ENCODE assay signal across 20 mouse cellular contexts in the genomic region with DNA sequence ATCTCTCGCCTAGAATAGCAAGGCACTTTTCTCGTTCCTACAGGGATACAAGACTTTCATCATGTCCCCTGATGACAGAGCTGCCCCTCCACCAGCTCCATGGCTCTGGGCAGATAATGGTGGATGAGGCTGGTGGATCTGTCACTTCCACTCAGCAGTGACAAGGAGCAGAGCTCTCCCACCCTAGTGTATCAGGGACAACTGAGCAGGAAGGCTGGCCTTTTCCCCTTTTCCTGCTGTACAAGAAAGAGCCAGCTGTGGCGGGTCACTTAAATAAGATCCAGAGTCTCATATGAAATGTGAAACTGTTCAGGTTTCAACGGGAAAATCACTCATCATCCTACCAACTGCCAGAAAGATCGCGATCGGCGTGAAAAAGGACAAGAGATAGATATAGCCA. TPM values are rescaled to one million over a fixed set of nuclear protein-coding genes. Genes with fewer than 3 reads are reported as not detected.
DNase-seq lines count a peak whose midpoint lies in the region; ATAC-seq lines count a peak whose summit lies in the region.
"Had no signal": no experiment of that assay in that cellular context is flagged by ENCODE, and none has a peak within 500 bp of the region (broad histone marks: within the 10 kb centered on the region; RNA-seq: fewer than 3 reads in every experiment).

No protein-coding gene starts in this region.

- intact Hi-C loops in heart, postnatal 36 days (cut with DNase I), result no loop called here

- H3K4me1 ChIP-seq in heart, embryonic 10.5 days, result peaks cover 53% of the 10 kb centered on the region
- 0 out of 2 replicates have a peak, but pooled peaks cover 3% of the 10 kb centered on the region for H3K4me1 ChIP-seq in kidney, embryonic 14.5 days (ENCODE audit: control insufficient read depth, insufficient read depth, low read length)
- peaks cover 33% of the 10 kb centered on the region for H3K4me1 ChIP-seq in embryonic facial prominence, embryonic 13.5 days
- peaks cover 10% of the 10 kb centered on the region for H3K4me1 ChIP-seq in stomach, embryonic 14.5 days (ENCODE audit: control insufficient read depth, insufficient read depth, low read length)
- H3K4me1 ChIP-seq: neural tube, embryonic 13.5 days had no signal

- H3K4me3 ChIP-seq in heart, embryonic 10.5 days, result peak overlapping the region; percentile 18; the same call in 1 of the 2 replicates
- H3K4me3 ChIP-seq in kidney, embryonic 14.5 days (ENCODE audit: low read length), result no peak overlapping the region
- H3K4me3 ChIP-seq in embryonic facial prominence, embryonic 13.5 days, result no peak overlapping the region
- no peak overlapping the region for H3K4me3 ChIP-seq in stomach, embryonic 14.5 days (ENCODE audit: low read depth, low read length)
- H3K4me3 ChIP-seq: neural tube, embryonic 13.5 days had no signal

- peak; percentile 86 for DNase-seq in heart, embryonic 10.5 days (ENCODE audit: low spot score)
- no peak for DNase-seq in heart, postnatal 36 days
- DNase-seq in kidney, postnatal 36 days, result no peak
- no peak for DNase-seq in frontal cortex, postnatal 25 days (ENCODE audit: low spot score in 2 of 2)
- DNase-seq in lung, postnatal 4 days, result no peak
- DNase-seq: adrenal gland, adult 8-10 months; cerebellum, adult 9-11 months; gastrocnemius, postnatal 25 days; kidney, postnatal 10 days; layer of hippocampus, postnatal 36 days; lung, adult 18-20 months had no signal

- 35% methylated on average over 8 of the region's 8 CpGs for WGBS in heart, embryonic 10.5 days
- 67% methylated on average over 8 of the region's 8 CpGs for WGBS in kidney, embryonic 14.5 days
- WGBS in embryonic facial prominence, embryonic 13.5 days, result 36% methylated on average over 8 of the region's 8 CpGs
- WGBS in stomach, embryonic 14.5 days, result 64% methylated on average over 8 of the region's 8 CpGs

- H3K36me3 ChIP-seq in heart, embryonic 10.5 days, result no peaks in the 10 kb centered on the region
- no peaks in the 10 kb centered on the region for H3K36me3 ChIP-seq in kidney, embryonic 14.5 days (ENCODE audit: control insufficient read depth, insufficient read depth, low read length)
- H3K36me3 ChIP-seq in embryonic facial prominence, embryonic 13.5 days, result no peaks in the 10 kb centered on the region
- H3K36me3 ChIP-seq in stomach, embryonic 14.5 days (ENCODE audit: control insufficient read depth, insufficient read depth, low read length), result no peaks in the 10 kb centered on the region
- H3K36me3 ChIP-seq: neural tube, embryonic 13.5 days had no signal

- H3K27me3 ChIP-seq in heart, embryonic 10.5 days (ENCODE audit: insufficient read depth, poor library complexity, severe bottlenecking), result no peaks in the 10 kb centered on the region
- H3K27me3 ChIP-seq in kidney, embryonic 14.5 days (ENCODE audit: control insufficient read depth, insufficient read depth, low read length), result no peaks in the 10 kb centered on the region
- H3K27me3 ChIP-seq in embryonic facial prominence, embryonic 13.5 days, result no peaks in the 10 kb centered on the region
- H3K27me3 ChIP-seq in stomach, embryonic 14.5 days (ENCODE audit: control insufficient read depth, insufficient read depth, low read length), result no peaks in the 10 kb centered on the region
- H3K27me3 ChIP-seq: neural tube, embryonic 13.5 days had no signal

- H3K9me3 ChIP-seq in heart, embryonic 10.5 days, result no peaks in the 10 kb centered on the region
- no peaks in the 10 kb centered on the region; the same call in 1 of the 2 replicates for H3K9me3 ChIP-seq in kidney, embryonic 14.5 days (ENCODE audit: control insufficient read depth, low read length)
- H3K9me3 ChIP-seq in embryonic facial prominence, embryonic 13.5 days, result no peaks in the 10 kb centered on the region
- H3K9me3 ChIP-seq in stomach, embryonic 14.5 days (ENCODE audit: control insufficient read depth, low read depth, low read length), result no peaks in the 10 kb centered on the region
- H3K9me3 ChIP-seq: neural tube, embryonic 13.5 days had no signal

- no peak; the same call in 1 of the 2 replicates for ATAC-seq in kidney, embryonic 14.5 days (ENCODE audit: low FRiP score, low TSS enrichment)
- ATAC-seq in embryonic facial prominence, embryonic 13.5 days (ENCODE audit: insufficient number of reproducible peaks, insufficient read depth, low FRiP score, low TSS enrichment, low read depth), result no peak
- ATAC-seq in stomach, embryonic 14.5 days (ENCODE audit: insufficient number of reproducible peaks, insufficient read depth, low FRiP score, low read depth), result no peak
- ATAC-seq: forebrain, embryonic 16.5 days; midbrain, embryonic 16.5 days had no signal

- H3K27ac ChIP-seq in heart, embryonic 10.5 days, result peak overlapping the region; percentile 81
- peak overlapping the region; percentile 20; the same call in 1 of the 2 replicates for H3K27ac ChIP-seq in kidney, embryonic 14.5 days (ENCODE audit: low read depth, low read length)
- H3K27ac ChIP-seq in embryonic facial prominence, embryonic 13.5 days, result peak overlapping the region; percentile 51; the same call in 1 of the 2 replicates
- H3K27ac ChIP-seq in stomach, embryonic 14.5 days (ENCODE audit: low read length), result peak overlapping the region; percentile 53; the same call in 1 of the 2 replicates
- H3K27ac ChIP-seq: hindbrain, embryonic 14.5 days; neural tube, embryonic 13.5 days had no signal

- H3K4me2 ChIP-seq in kidney, embryonic 14.5 days (replicated peaks; ENCODE audit: low read depth, low read length), result no peak overlapping the region
- no peak overlapping the region for H3K4me2 ChIP-seq in embryonic facial prominence, embryonic 13.5 days
- H3K4me2 ChIP-seq in stomach, embryonic 14.5 days (replicated peaks; ENCODE audit: low read depth, low read length), result no peak overlapping the region
- H3K4me2 ChIP-seq: hindbrain, embryonic 14.5 days; neural tube, embryonic 13.5 days had no signal

- H3K9ac ChIP-seq in kidney, embryonic 14.5 days (ENCODE audit: low read depth, low read length), result no peak overlapping the region
- no peak overlapping the region for H3K9ac ChIP-seq in embryonic facial prominence, embryonic 13.5 days
- no peak overlapping the region for H3K9ac ChIP-seq in stomach, embryonic 14.5 days (replicated peaks; ENCODE audit: low read depth, low read length)
- H3K9ac ChIP-seq: hindbrain, embryonic 14.5 days; neural tube, embryonic 13.5 days had no signal

RNA-seq across cellular contexts. Expression of a gene that starts 32.3 kb away (rescaled TPM):
- 146 and 177 TPM in 2 replicates for polyA plus RNA-seq in heart, embryonic 10.5 days (2016; fragmentation: Nextera tagmentation; extraction: Ambion mirVana)
- total RNA-seq in heart, postnatal 36 days (2021), result 10 to 100 TPM; 88.9 to 98.0 TPM
- polyA plus RNA-seq in kidney, embryonic 14.5 days (2014; fragmentation: Nextera tagmentation; extraction: Ambion mirVana), result 174 and 188 TPM in 2 replicates
- 226 and 238 TPM in 2 replicates for polyA plus RNA-seq in embryonic facial prominence, embryonic 13.5 days (2015; fragmentation: Nextera tagmentation; extraction: Ambion mirVana)
- polyA plus RNA-seq in stomach, embryonic 14.5 days (2014; fragmentation: Nextera tagmentation; extraction: Ambion mirVana), result 286 and 310 TPM in 2 replicates

RNA-seq across cellular contexts. Expression of a gene that starts 41.5 kb away (rescaled TPM):
- polyA plus RNA-seq in heart, embryonic 10.5 days (2016; fragmentation: Nextera tagmentation; extraction: Ambion mirVana), result 0.15 TPM in 1 of 2 replicates, not detected in the other
- total RNA-seq in heart, postnatal 36 days (2021), result not detected
- 0.19 and 0.69 TPM in 2 replicates for polyA plus RNA-seq in kidney, embryonic 14.5 days (2014; fragmentation: Nextera tagmentation; extraction: Ambion mirVana)
- 0.77 and 1.3 TPM in 2 replicates for polyA plus RNA-seq in embryonic facial prominence, embryonic 13.5 days (2015; fragmentation: Nextera tagmentation; extraction: Ambion mirVana)
- 0.42 and 0.49 TPM in 2 replicates for polyA plus RNA-seq in stomach, embryonic 14.5 days (2014; fragmentation: Nextera tagmentation; extraction: Ambion mirVana)
- total RNA-seq: gastrocnemius, postnatal 25 days; megakaryocyte progenitor cell, adult 5-6 weeks had no signal
- polyA plus RNA-seq: small intestine, adult 2 months had no signal

RNA-seq across cellular contexts. Expression of a gene that starts 41.7 kb away (rescaled TPM):
- 0.11 and 0.20 TPM in 2 replicates for polyA plus RNA-seq in heart, embryonic 10.5 days (2016; fragmentation: Nextera tagmentation; extraction: Ambion mirVana)
- total RNA-seq in heart, postnatal 36 days (2021), result not detected
- polyA plus RNA-seq in kidney, embryonic 14.5 days (2014; fragmentation: Nextera tagmentation; extraction: Ambion mirVana), result 0.19 and 0.22 TPM in 2 replicates
- 0.10 and 0.27 TPM in 2 replicates for polyA plus RNA-seq in embryonic facial prominence, embryonic 13.5 days (2015; fragmentation: Nextera tagmentation; extraction: Ambion mirVana)
- 0.19 and 0.25 TPM in 2 replicates for polyA plus RNA-seq in stomach, embryonic 14.5 days (2014; fragmentation: Nextera tagmentation; extraction: Ambion mirVana)
- total RNA-seq: adrenal gland, adult 8-10 months; gastrocnemius, postnatal 25 days; layer of hippocampus, postnatal 36 days; megakaryocyte progenitor cell, adult 5-6 weeks had no signal
- polyA plus RNA-seq: neural tube, embryonic 13.5 days; small intestine, adult 2 months had no signal

Comparison
In these comparisons a context has a peak if more than half of its experiments do, and no peak if none do; other contexts are left out.
1. H3K27ac ChIP-seq: peak in every context shown above with its lines; median percentile 81 in heart, embryonic 10.5 days; 53 in stomach, embryonic 14.5 days; 51 in embryonic facial prominence, embryonic 13.5 days; 20 in kidney, embryonic 14.5 days.